Mouse (Mus musculus) cerebellum, adult 2 months (tissue): ENCODE measurements around the gene Pkhd1.

ENCODE experiments used
- CTCF ChIP-seq: fragments of 200-500 bp; IDR thresholded peaks from 2 replicates; pipeline ENCODE4 v1.5.1; 2011; ENCODE audit warnings: low read depth, mild to moderate bottlenecking, control low read depth, low read length, moderate library complexity, borderline replicate concordance; ENCODE audit not compliant: insufficient read depth
- POLR2A ChIP-seq: fragments of 200-500 bp; IDR thresholded peaks from 2 replicates; pipeline ENCODE4 v1.6.1; 2011; ENCODE audit warnings: low read length, control low read depth, borderline replicate concordance; ENCODE audit not compliant: insufficient read depth

DNA sequence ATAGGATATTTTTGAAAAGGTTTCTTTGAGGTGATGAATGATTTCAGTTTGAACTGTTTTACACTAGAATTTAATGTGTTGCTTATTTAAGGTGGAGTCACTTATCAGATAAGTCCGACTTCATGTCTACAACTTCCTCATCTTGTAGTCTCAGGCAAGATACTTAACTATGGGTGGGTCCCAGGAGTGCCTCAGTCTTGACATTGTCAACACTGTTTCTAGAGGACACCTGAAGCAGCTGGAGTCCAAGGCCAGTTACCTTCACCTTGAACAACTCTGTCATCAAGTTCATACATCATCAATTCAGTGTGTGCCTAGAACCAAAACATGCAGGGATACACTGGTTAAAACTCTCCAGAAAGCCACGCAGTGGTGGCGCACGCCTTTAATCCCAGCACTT lies 5.5 kb upstream of the Pkhd1 start:
- TF ChIP-seq POLR2A (no peak), CTCF (no peak)
